ENCODE assay signal across 9 mouse cellular contexts in the genomic region with DNA sequence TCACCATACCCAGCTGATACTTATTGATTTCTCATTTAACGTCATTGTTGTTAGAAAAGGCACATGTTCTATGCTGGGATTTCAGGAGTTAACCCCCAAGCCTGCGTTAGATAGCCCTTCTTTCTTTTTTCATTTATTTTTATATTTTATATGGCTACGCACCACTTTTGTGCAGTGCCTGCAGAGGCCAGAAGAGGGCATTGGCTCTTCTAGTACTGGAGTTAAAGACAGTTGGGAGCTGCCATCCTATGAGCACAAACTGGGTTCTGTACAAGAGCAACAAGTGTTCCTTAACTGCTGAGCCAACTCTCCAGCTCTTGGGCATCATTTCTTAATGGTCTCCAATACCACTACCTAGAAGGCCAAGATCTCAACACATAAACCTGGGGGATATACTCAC. TPM values are rescaled to one million over a fixed set of nuclear protein-coding genes. Genes with fewer than 3 reads are reported as not detected.
DNase-seq lines count a peak whose midpoint lies in the region; ATAC-seq and TF ChIP-seq lines count a peak whose summit lies in the region.
"Had no signal": no experiment of that assay in that cellular context is flagged by ENCODE, and none has a peak within 500 bp of the region (broad histone marks: within the 10 kb centered on the region; RNA-seq: fewer than 3 reads in every experiment).

No protein-coding gene starts in this region.

- no peaks in the 10 kb centered on the region for H3K4me1 ChIP-seq in forebrain, embryonic 14.5 days (ENCODE audit: control insufficient read depth, insufficient read depth, low read length)
- H3K4me1 ChIP-seq in forebrain, embryonic 12.5 days = no peaks in the 10 kb centered on the region
- no peaks in the 10 kb centered on the region for H3K4me1 ChIP-seq in midbrain, embryonic 11.5 days (ENCODE audit: control insufficient read depth, insufficient read depth, low read length)
- peaks cover 4% of the 10 kb centered on the region for H3K4me1 ChIP-seq in midbrain, embryonic 10.5 days
- H3K4me1 ChIP-seq in stomach, postnatal 0 days (replicated peaks; ENCODE audit: control insufficient read depth, insufficient read depth) = no peaks in the 10 kb centered on the region
- H3K4me1 ChIP-seq in hindbrain, embryonic 12.5 days = no peaks in the 10 kb centered on the region

- no peak overlapping the region for H3K9ac ChIP-seq in forebrain, embryonic 14.5 days (ENCODE audit: low read length)
- H3K9ac ChIP-seq in forebrain, embryonic 12.5 days = no peak overlapping the region
- no peak overlapping the region for H3K9ac ChIP-seq in midbrain, embryonic 11.5 days (ENCODE audit: low read length)
- no peak overlapping the region for H3K9ac ChIP-seq in stomach, postnatal 0 days (ENCODE audit: low read length)
- H3K9ac ChIP-seq in hindbrain, embryonic 12.5 days = no peak overlapping the region

- H3K4me2 ChIP-seq in forebrain, embryonic 14.5 days (ENCODE audit: low read length) = no peak overlapping the region
- H3K4me2 ChIP-seq in forebrain, embryonic 12.5 days = no peak overlapping the region
- no peak overlapping the region for H3K4me2 ChIP-seq in midbrain, embryonic 11.5 days
- H3K4me2 ChIP-seq in stomach, postnatal 0 days (replicated peaks; ENCODE audit: low read depth) = no peak overlapping the region
- H3K4me2 ChIP-seq in hindbrain, embryonic 12.5 days (replicated peaks) = no peak overlapping the region

- DNase-seq in forebrain, embryonic 14.5 days (ENCODE audit: low spot score) = peak; percentile 67
- DNase-seq in midbrain, embryonic 11.5 days (ENCODE audit: low spot score, missing footprints) = peak; percentile 89
- DNase-seq in midbrain, embryonic 10.5 days (ENCODE audit: low spot score) = no peak
- peak; percentile 37 for DNase-seq in adipocyte (ENCODE audit: low spot score)
- peak; percentile 51 for DNase-seq in stomach, postnatal 0 days (ENCODE audit: low spot score)
- DNase-seq in frontal cortex, adult 2 months (ENCODE audit: extremely low spot score in 1 of 2, low spot score in 1 of 2) = no peak

- TF ChIP-seq EP300 in stomach, postnatal 0 days (optimal IDR thresholded peaks at IDR 0.05) = no peak

- WGBS in forebrain, embryonic 14.5 days = 15% methylated on average over 3 of the region's 3 CpGs
- 30% methylated on average over 3 of the region's 3 CpGs for WGBS in forebrain, embryonic 12.5 days
- 22% methylated on average over 3 of the region's 3 CpGs for WGBS in midbrain, embryonic 11.5 days
- 33% methylated on average over 3 of the region's 3 CpGs for WGBS in midbrain, embryonic 10.5 days
- WGBS in stomach, postnatal 0 days = 17% methylated on average over 3 of the region's 3 CpGs
- WGBS in hindbrain, embryonic 12.5 days = 27% methylated on average over 3 of the region's 3 CpGs

- H3K27ac ChIP-seq in forebrain, embryonic 14.5 days (ENCODE audit: low read depth, low read length) = no peak overlapping the region
- no peak overlapping the region for H3K27ac ChIP-seq in forebrain, embryonic 12.5 days
- H3K27ac ChIP-seq in midbrain, embryonic 11.5 days (ENCODE audit: low read depth, low read length) = no peak overlapping the region
- no peak overlapping the region for H3K27ac ChIP-seq in midbrain, embryonic 10.5 days (replicated peaks)
- no peak overlapping the region for H3K27ac ChIP-seq in stomach, postnatal 0 days (replicated peaks)
- H3K27ac ChIP-seq in hindbrain, embryonic 12.5 days = no peak overlapping the region

- no peaks in the 10 kb centered on the region for H3K9me3 ChIP-seq in forebrain, embryonic 14.5 days (replicated peaks; ENCODE audit: control insufficient read depth, low read length)
- H3K9me3 ChIP-seq in forebrain, embryonic 12.5 days = no peaks in the 10 kb centered on the region
- H3K9me3 ChIP-seq in midbrain, embryonic 11.5 days (ENCODE audit: control insufficient read depth, low read length) = no peaks in the 10 kb centered on the region
- H3K9me3 ChIP-seq in midbrain, embryonic 10.5 days (replicated peaks) = no peaks in the 10 kb centered on the region
- H3K9me3 ChIP-seq in stomach, postnatal 0 days (ENCODE audit: control insufficient read depth, low read length) = no peaks in the 10 kb centered on the region
- no peaks in the 10 kb centered on the region for H3K9me3 ChIP-seq in hindbrain, embryonic 12.5 days (replicated peaks)

- H3K4me3 ChIP-seq in forebrain, embryonic 14.5 days (ENCODE audit: low read depth, low read length) = no peak overlapping the region
- H3K4me3 ChIP-seq in forebrain, embryonic 12.5 days (replicated peaks) = no peak overlapping the region
- no peak overlapping the region for H3K4me3 ChIP-seq in midbrain, embryonic 11.5 days (ENCODE audit: low read depth, low read length)
- no peak overlapping the region for H3K4me3 ChIP-seq in midbrain, embryonic 10.5 days
- no peak overlapping the region for H3K4me3 ChIP-seq in stomach, postnatal 0 days (ENCODE audit: low read depth, low read length)
- H3K4me3 ChIP-seq in hindbrain, embryonic 12.5 days = no peak overlapping the region
- H3K4me3 ChIP-seq: myocyte had no signal

- ATAC-seq in forebrain, embryonic 14.5 days = no peak
- no peak for ATAC-seq in forebrain, embryonic 12.5 days (ENCODE audit: low FRiP score)
- no peak for ATAC-seq in midbrain, embryonic 11.5 days (ENCODE audit: low FRiP score)
- no peak for ATAC-seq in stomach, postnatal 0 days (ENCODE audit: low FRiP score, low TSS enrichment)
- ATAC-seq in hindbrain, embryonic 12.5 days (ENCODE audit: low FRiP score) = no peak

- H3K36me3 ChIP-seq in forebrain, embryonic 14.5 days (ENCODE audit: control insufficient read depth, insufficient read depth, low read length) = no peaks in the 10 kb centered on the region
- H3K36me3 ChIP-seq in forebrain, embryonic 12.5 days (replicated peaks) = no peaks in the 10 kb centered on the region
- H3K36me3 ChIP-seq in midbrain, embryonic 11.5 days (ENCODE audit: control insufficient read depth, insufficient read depth, low read length) = no peaks in the 10 kb centered on the region
- H3K36me3 ChIP-seq in midbrain, embryonic 10.5 days = no peaks in the 10 kb centered on the region
- H3K36me3 ChIP-seq in stomach, postnatal 0 days (ENCODE audit: control insufficient read depth, insufficient read depth, low read length) = no peaks in the 10 kb centered on the region
- no peaks in the 10 kb centered on the region for H3K36me3 ChIP-seq in hindbrain, embryonic 12.5 days

- peaks cover 36% of the 10 kb centered on the region for H3K27me3 ChIP-seq in forebrain, embryonic 14.5 days (replicated peaks; ENCODE audit: control insufficient read depth, insufficient read depth, low read length)
- H3K27me3 ChIP-seq in forebrain, embryonic 12.5 days = peaks cover 83% of the 10 kb centered on the region
- peaks cover 19% of the 10 kb centered on the region for H3K27me3 ChIP-seq in midbrain, embryonic 11.5 days (ENCODE audit: control insufficient read depth, insufficient read depth, low read length)
- peaks cover 88% of the 10 kb centered on the region for H3K27me3 ChIP-seq in midbrain, embryonic 10.5 days (ENCODE audit: low read depth, poor library complexity, severe bottlenecking)
- no peaks in the 10 kb centered on the region for H3K27me3 ChIP-seq in stomach, postnatal 0 days (ENCODE audit: control insufficient read depth, insufficient read depth, low read length)
- peaks cover 62% of the 10 kb centered on the region for H3K27me3 ChIP-seq in hindbrain, embryonic 12.5 days

- peak; percentile 74 for TF ChIP-seq CTCF in stomach, postnatal 0 days (IDR thresholded peaks at IDR 0.05; ENCODE audit: low read depth)

RNA-seq across cellular contexts. Expression of a gene that starts 6.5 kb away (rescaled TPM):
- 1.4 and 1.6 TPM in 2 replicates for polyA plus RNA-seq in forebrain, embryonic 14.5 days (2014; fragmentation: Nextera tagmentation; extraction: Ambion mirVana)
- 4.9 and 5.3 TPM in 2 replicates for polyA plus RNA-seq in forebrain, embryonic 12.5 days (2016; fragmentation: Nextera tagmentation; extraction: Ambion mirVana)
- polyA plus RNA-seq in midbrain, embryonic 11.5 days (2014; fragmentation: Nextera tagmentation; extraction: Ambion mirVana) = 4.0 and 4.8 TPM in 2 replicates
- polyA plus RNA-seq in midbrain, embryonic 10.5 days (2016; fragmentation: Nextera tagmentation; extraction: Ambion mirVana) = 7.8 and 9.7 TPM in 2 replicates
- polyA plus RNA-seq in stomach, postnatal 0 days (2015; fragmentation: Nextera tagmentation; extraction: Ambion mirVana) = 2.3 and 2.8 TPM in 2 replicates
- 6.1 and 6.9 TPM in 2 replicates for polyA plus RNA-seq in hindbrain, embryonic 12.5 days (2016; fragmentation: Nextera tagmentation; extraction: Ambion mirVana)
- 9.4 and 12.2 TPM in 2 replicates for polyA plus RNA-seq in frontal cortex, adult 2 months (2012; rRNA removed)

RNA-seq across cellular contexts. Expression of a gene that starts 9.6 kb away (rescaled TPM):
- polyA plus RNA-seq in forebrain, embryonic 14.5 days (2014; fragmentation: Nextera tagmentation; extraction: Ambion mirVana) = 0.61 and 1.1 TPM in 2 replicates
- polyA plus RNA-seq in forebrain, embryonic 12.5 days (2016; fragmentation: Nextera tagmentation; extraction: Ambion mirVana) = 4.9 and 6.8 TPM in 2 replicates
- 1.4 and 2.0 TPM in 2 replicates for polyA plus RNA-seq in midbrain, embryonic 11.5 days (2014; fragmentation: Nextera tagmentation; extraction: Ambion mirVana)
- polyA plus RNA-seq in midbrain, embryonic 10.5 days (2016; fragmentation: Nextera tagmentation; extraction: Ambion mirVana) = 5.3 and 8.7 TPM in 2 replicates
- 2.0 and 2.5 TPM in 2 replicates for polyA plus RNA-seq in stomach, postnatal 0 days (2015; fragmentation: Nextera tagmentation; extraction: Ambion mirVana)
- 5.0 and 8.0 TPM in 2 replicates for polyA plus RNA-seq in hindbrain, embryonic 12.5 days (2016; fragmentation: Nextera tagmentation; extraction: Ambion mirVana)
- polyA plus RNA-seq in frontal cortex, adult 2 months (2012; rRNA removed) = 0.04 TPM in 1 of 2 replicates, not detected in the other
- polyA plus RNA-seq: myocyte had no signal

Comparison
In these comparisons a context has a peak if more than half of its experiments do, and no peak if none do; other contexts are left out.
1. DNase-seq: peak in forebrain, embryonic 14.5 days (single experiment), midbrain, embryonic 11.5 days (single experiment), adipocyte (single experiment) and stomach, postnatal 0 days (single experiment); none in midbrain, embryonic 10.5 days (single experiment) and frontal cortex, adult 2 months (0 of 2).